8 mouse cellular contexts compared by ENCODE assay signal in the genomic region with DNA sequence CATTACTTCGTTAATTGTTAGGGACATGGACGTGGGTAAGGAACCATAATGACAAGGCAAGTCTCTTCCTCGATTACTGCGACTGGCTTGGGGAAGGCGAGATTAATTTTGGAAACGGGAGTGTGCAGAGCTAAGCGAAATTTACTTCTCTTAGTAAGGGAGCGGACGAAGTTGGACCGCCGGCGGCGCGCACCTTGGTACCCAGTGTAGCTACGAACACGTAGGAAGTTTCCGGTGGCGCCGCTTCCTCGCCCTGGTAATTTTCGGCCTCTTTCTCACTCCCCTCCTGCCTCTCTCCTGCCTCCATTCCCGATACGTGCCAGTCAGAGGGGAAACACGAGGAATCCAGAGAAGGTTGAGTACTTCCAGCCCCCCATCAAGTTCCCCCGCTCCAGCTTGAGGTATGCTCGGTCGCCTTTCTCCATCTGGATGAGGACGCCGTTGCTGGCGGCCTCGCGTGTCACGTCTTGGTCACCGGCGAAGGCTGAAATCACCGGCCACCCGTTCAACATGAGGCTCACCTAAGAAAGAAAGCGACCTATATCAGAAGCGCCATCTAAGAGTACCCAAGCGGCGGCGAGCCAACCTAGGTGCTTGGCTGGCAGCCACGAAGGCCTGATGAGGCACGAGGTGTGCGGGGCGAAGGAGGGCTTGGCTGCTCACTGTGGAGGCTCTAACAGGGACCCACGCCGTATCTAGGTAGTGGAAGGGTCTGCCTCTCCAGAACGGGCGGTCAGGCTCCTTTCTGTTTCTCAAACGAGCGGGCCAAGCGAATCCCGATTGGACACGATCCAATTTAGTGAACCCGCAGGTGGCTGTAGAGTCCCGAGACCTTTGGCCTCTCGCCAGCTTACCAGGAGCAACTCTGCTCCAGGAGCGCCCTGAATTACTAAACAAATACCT. TPM values are rescaled to one million over a fixed set of nuclear protein-coding genes. Genes with fewer than 3 reads are reported as not detected.
DNase-seq lines count a peak whose midpoint lies in the region; ATAC-seq and TF ChIP-seq lines count a peak whose summit lies in the region.

No protein-coding gene starts in this region.

- H3K4me2 ChIP-seq in embryonic facial prominence, embryonic 15.5 days (replicated peaks): peak overlapping the region; percentile 35
- peak overlapping the region; percentile 21 for H3K4me2 ChIP-seq in intestine, embryonic 16.5 days (ENCODE audit: low read depth, low read length)
- H3K4me2 ChIP-seq in midbrain, embryonic 13.5 days (replicated peaks): peak overlapping the region; percentile 95

- ATAC-seq in embryonic facial prominence, embryonic 15.5 days (ENCODE audit: insufficient number of reproducible peaks, low FRiP score, low TSS enrichment, low read depth): no peak
- no peak for ATAC-seq in intestine, embryonic 16.5 days
- ATAC-seq in midbrain, embryonic 13.5 days: no peak
- ATAC-seq in inflammation-experienced regulatory T-cells, adult 6 months: no peak

- H3K4me3 ChIP-seq in E14TG2a.4 (replicated peaks; ENCODE audit: low read length): peak overlapping the region; percentile 92
- H3K4me3 ChIP-seq in embryonic facial prominence, embryonic 15.5 days (replicated peaks): peak overlapping the region; percentile 51
- H3K4me3 ChIP-seq in intestine, embryonic 16.5 days (ENCODE audit: low read length): peak overlapping the region; percentile 10; the same call in 1 of the 2 replicates
- H3K4me3 ChIP-seq in midbrain, embryonic 13.5 days (replicated peaks): peak overlapping the region; percentile 67
- H3K4me3 ChIP-seq in layer of hippocampus, adult 2 months: no peak overlapping the region; the same call in 1 of the 2 replicates

- H3K4me1 ChIP-seq in E14TG2a.4 (replicated peaks; ENCODE audit: low read depth, low read length): peaks cover 65% of the 10 kb centered on the region
- peaks cover 43% of the 10 kb centered on the region for H3K4me1 ChIP-seq in embryonic facial prominence, embryonic 15.5 days
- peaks cover 28% of the 10 kb centered on the region for H3K4me1 ChIP-seq in intestine, embryonic 16.5 days (ENCODE audit: control insufficient read depth, insufficient read depth, low read length)
- peaks cover 63% of the 10 kb centered on the region for H3K4me1 ChIP-seq in midbrain, embryonic 13.5 days (replicated peaks)

- H3K9ac ChIP-seq in embryonic facial prominence, embryonic 15.5 days: no peak overlapping the region
- H3K9ac ChIP-seq in intestine, embryonic 16.5 days (ENCODE audit: low read depth, low read length): no peak overlapping the region
- peak overlapping the region; percentile 71 for H3K9ac ChIP-seq in midbrain, embryonic 13.5 days (replicated peaks)

- no peak for TF ChIP-seq CTCF in E14TG2a.4 (conservative IDR thresholded peaks at IDR 0.05; ENCODE audit: low read length)
- no peak for TF ChIP-seq CTCF in layer of hippocampus, adult 2 months (conservative IDR thresholded peaks at IDR 0.05)

- 1% methylated on average over 59 of the region's 59 CpGs for WGBS in embryonic facial prominence, embryonic 15.5 days
- 1% methylated on average over 59 of the region's 59 CpGs for WGBS in intestine, embryonic 16.5 days
- under 1% methylated on average over 59 of the region's 59 CpGs for WGBS in midbrain, embryonic 13.5 days

- H3K9me3 ChIP-seq in E14TG2a.4 (ENCODE audit: low read length): no peaks in the 10 kb centered on the region
- no peaks in the 10 kb centered on the region for H3K9me3 ChIP-seq in embryonic facial prominence, embryonic 15.5 days (replicated peaks)
- H3K9me3 ChIP-seq in intestine, embryonic 16.5 days (ENCODE audit: control insufficient read depth, low read length): no peaks in the 10 kb centered on the region
- no peaks in the 10 kb centered on the region for H3K9me3 ChIP-seq in midbrain, embryonic 13.5 days

- DNase-seq in ZHBTc4 (ENCODE audit: low read depth, low spot score): peak; percentile 58
- DNase-seq in urinary bladder, postnatal 14 days (ENCODE audit: low spot score): no peak
- no peak for DNase-seq in layer of hippocampus, adult 2 months (ENCODE audit: low spot score in 2 of 2)

- no peak overlapping the region for H3K27ac ChIP-seq in embryonic facial prominence, embryonic 15.5 days (replicated peaks)
- no peak overlapping the region for H3K27ac ChIP-seq in intestine, embryonic 16.5 days (ENCODE audit: low read length)
- no peak overlapping the region for H3K27ac ChIP-seq in midbrain, embryonic 13.5 days
- no peak overlapping the region for H3K27ac ChIP-seq in layer of hippocampus, adult 2 months

- peaks cover 84% of the 10 kb centered on the region for H3K27me3 ChIP-seq in E14TG2a.4 (ENCODE audit: insufficient read depth, low read length)
- peaks cover 93% of the 10 kb centered on the region for H3K27me3 ChIP-seq in embryonic facial prominence, embryonic 15.5 days
- H3K27me3 ChIP-seq in intestine, embryonic 16.5 days (replicated peaks; ENCODE audit: control insufficient read depth, insufficient read depth, low read length): peaks cover 81% of the 10 kb centered on the region
- H3K27me3 ChIP-seq in midbrain, embryonic 13.5 days: peaks cover 86% of the 10 kb centered on the region

- no peaks in the 10 kb centered on the region for H3K36me3 ChIP-seq in E14TG2a.4 (ENCODE audit: insufficient read depth, low read length)
- H3K36me3 ChIP-seq in embryonic facial prominence, embryonic 15.5 days: no peaks in the 10 kb centered on the region
- no peaks in the 10 kb centered on the region for H3K36me3 ChIP-seq in intestine, embryonic 16.5 days (ENCODE audit: control insufficient read depth, insufficient read depth, low read length)
- H3K36me3 ChIP-seq in midbrain, embryonic 13.5 days: no peaks in the 10 kb centered on the region

RNA-seq across cellular contexts. Expression of a gene that starts 2.2 kb away (rescaled TPM):
- 0.51 and 0.61 TPM in 2 replicates for polyA plus RNA-seq in embryonic facial prominence, embryonic 15.5 days (2015; fragmentation: Nextera tagmentation; extraction: Ambion mirVana)
- polyA plus RNA-seq in intestine, embryonic 16.5 days (2015; fragmentation: Nextera tagmentation; extraction: Ambion mirVana): not detected in 2 replicates
- polyA plus RNA-seq in midbrain, embryonic 13.5 days (2015; fragmentation: Nextera tagmentation; extraction: Ambion mirVana): 11.3 and 12.9 TPM in 2 replicates
- total RNA-seq in layer of hippocampus, adult 2 months (2021): 1 to 10 TPM; 4.1 to 5.1 TPM
- polyA plus RNA-seq in inflammation-experienced regulatory T-cells, adult 6 months (2017; shearing (Covaris generic)): not detected

Comparison
In these comparisons a context has a peak if more than half of its experiments do, and no peak if none do; other contexts are left out.
1. H3K4me2 ChIP-seq: peak in every context shown above with its lines; median percentile 95 in midbrain, embryonic 13.5 days; 35 in embryonic facial prominence, embryonic 15.5 days; 21 in intestine, embryonic 16.5 days.